Mouse (Mus musculus): Measurements from ENCODE around the gene Zfp326. TPM values are rescaled to one million over a fixed set of nuclear protein-coding genes. Genes with fewer than 3 reads are reported as not detected.

Zfp326 gene
- 55.9 and 61.1 TPM in 2 replicates for polyA plus RNA-seq (2016; fragmentation: Nextera tagmentation; extraction: Ambion mirVana)

GRCm38 (mm10) chr5:105876068-105876924 is at the start of gene Zfp326:
Gene Zfp326 (plus strand): TSS chr5:105876565.
- H3K9me3 ChIP-seq, result no peaks in the 10 kb centered on the region
- peaks cover 21% of the 10 kb centered on the region for H3K36me3 ChIP-seq (replicated peaks)
- peak within 1 kb of the TSS; percentile 100 for H3K27ac ChIP-seq
- peaks cover 36% of the 10 kb centered on the region for H3K4me1 ChIP-seq
- peak; percentile 94 for DNase-seq (ENCODE audit: extremely low spot score, low spot score)
- H3K4me3 ChIP-seq, result peak within 1 kb of the TSS; percentile 99
- under 1% methylated on average over 83 of the region's 83 CpGs for WGBS
- peaks cover 16% of the 10 kb centered on the region; the same call in 1 of the 2 replicates for H3K27me3 ChIP-seq (ENCODE audit: poor library complexity, severe bottlenecking)

DNA sequence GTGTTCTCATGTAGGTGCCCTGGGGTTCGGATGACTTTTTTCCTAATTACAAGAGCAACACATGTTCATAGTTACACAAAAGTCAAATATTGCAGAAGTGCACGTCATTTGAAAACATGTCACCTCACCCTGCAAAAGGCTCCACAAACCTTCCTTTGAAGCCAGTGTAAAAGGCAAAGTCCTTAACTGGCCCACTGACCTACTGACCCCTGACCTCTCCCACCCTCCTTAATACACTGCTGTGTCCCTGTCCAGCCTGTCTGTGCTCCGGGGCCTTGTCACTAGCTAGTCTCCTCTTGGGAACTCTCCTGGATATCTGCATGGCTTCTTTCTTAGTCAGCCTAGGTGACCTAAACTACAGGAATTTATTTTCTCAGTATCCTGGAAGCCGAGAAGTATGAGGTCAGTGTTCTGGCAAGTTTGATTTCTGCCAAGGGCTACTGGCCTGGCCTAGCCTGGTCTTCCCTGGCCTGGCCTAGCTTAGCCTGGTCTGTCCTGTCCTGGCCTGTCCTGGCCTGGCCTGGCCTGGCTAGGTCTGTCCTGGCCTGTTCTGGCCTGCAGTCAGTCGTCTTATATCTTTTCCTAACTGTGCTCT is 49.4 kb upstream of the Zfp326 start:
- DNase-seq (ENCODE audit: extremely low spot score, low spot score), result no peak
- no peak overlapping the region for H3K27ac ChIP-seq
- H3K4me3 ChIP-seq, result no peak overlapping the region
- no peaks in the 10 kb centered on the region for H3K9me3 ChIP-seq
- H3K36me3 ChIP-seq (replicated peaks), result no peaks in the 10 kb centered on the region
- no peaks in the 10 kb centered on the region for H3K27me3 ChIP-seq (ENCODE audit: poor library complexity, severe bottlenecking)
- WGBS, result 65% methylated on average over 5 of the region's 5 CpGs
- peaks cover 31% of the 10 kb centered on the region for H3K4me1 ChIP-seq

DNA sequence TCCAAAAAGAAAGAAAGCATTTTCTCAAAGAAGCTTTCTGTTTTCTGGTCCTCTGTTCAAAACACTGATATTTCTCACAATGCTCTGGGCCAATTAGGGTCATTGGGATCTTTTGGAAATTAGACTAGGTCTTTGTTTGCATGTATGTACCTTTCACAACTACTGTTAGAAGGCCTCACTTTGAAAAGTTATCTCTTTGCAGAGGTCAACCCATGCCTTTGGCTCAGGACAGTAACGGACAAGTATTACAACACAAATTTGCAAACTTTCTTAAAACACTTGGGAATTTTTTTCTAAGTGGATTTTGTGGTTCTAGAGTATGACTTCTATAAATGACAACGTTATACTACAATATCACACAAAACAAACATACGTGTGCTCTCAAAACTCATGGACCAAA is 48.3 kb upstream of the Zfp326 start:
- Histone ChIP-seq H3K36me3 (replicated peaks) (no peaks in the 10 kb centered on the region), H3K4me3 (no peak overlapping the region), H3K27ac (no peak overlapping the region), H3K4me1 (peaks cover 25% of the 10 kb centered on the region), H3K27me3 (ENCODE audit: poor library complexity, severe bottlenecking) (no peaks in the 10 kb centered on the region), H3K9me3 (no peaks in the 10 kb centered on the region)
- DNase-seq (ENCODE audit: extremely low spot score, low spot score), result no peak
- 94% methylated on average over 3 of the region's 3 CpGs for WGBS

DNA sequence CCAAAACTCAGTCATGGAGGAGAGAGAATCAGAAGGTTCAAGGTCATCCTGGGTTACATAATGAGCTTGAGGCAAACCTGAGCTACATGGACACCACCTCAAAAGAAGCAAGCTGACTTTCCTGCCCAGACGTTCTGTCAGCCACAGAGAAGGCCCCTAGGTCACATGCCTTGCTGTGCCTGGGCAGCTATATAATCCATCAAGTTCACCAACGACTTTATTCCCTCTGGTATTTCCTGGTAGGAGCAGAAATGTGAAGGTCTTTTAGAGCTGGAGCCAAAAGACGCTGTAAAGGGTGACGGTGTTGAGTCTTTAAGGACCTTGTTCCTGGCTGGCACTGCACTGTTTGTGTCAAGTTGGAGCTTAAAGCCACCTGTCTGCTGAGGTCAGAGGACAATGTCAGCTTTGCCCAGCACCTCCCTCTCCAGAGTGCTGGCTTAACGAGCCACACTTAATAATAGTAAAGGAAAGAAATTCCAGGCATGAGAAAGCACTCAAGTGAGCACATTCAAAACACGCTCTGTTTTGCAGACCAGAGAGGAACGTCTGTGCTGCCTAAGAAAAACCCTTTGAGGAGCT is 47.3 kb upstream of the Zfp326 start:
- no peak overlapping the region for H3K27ac ChIP-seq
- H3K9me3 ChIP-seq, result no peaks in the 10 kb centered on the region
- H3K36me3 ChIP-seq (replicated peaks), result no peaks in the 10 kb centered on the region
- peaks cover 18% of the 10 kb centered on the region for H3K4me1 ChIP-seq
- WGBS, result 52% methylated on average over 7 of the region's 7 CpGs
- no peak for DNase-seq (ENCODE audit: extremely low spot score, low spot score)
- no peaks in the 10 kb centered on the region for H3K27me3 ChIP-seq (ENCODE audit: poor library complexity, severe bottlenecking)
- no peak overlapping the region for H3K4me3 ChIP-seq

GRCm38 (mm10) chr5:105832140-105832539 is 44.2 kb upstream of the Zfp326 start:
- no peaks in the 10 kb centered on the region for H3K27me3 ChIP-seq (ENCODE audit: poor library complexity, severe bottlenecking)
- H3K4me3 ChIP-seq, result no peak overlapping the region
- H3K36me3 ChIP-seq (replicated peaks), result no peaks in the 10 kb centered on the region
- no peak overlapping the region for H3K27ac ChIP-seq
- H3K4me1 ChIP-seq, result peaks cover 10% of the 10 kb centered on the region
- WGBS, result 81% methylated on average over 7 of the region's 7 CpGs
- H3K9me3 ChIP-seq, result no peaks in the 10 kb centered on the region
- DNase-seq (ENCODE audit: extremely low spot score, low spot score), result no peak

DNA sequence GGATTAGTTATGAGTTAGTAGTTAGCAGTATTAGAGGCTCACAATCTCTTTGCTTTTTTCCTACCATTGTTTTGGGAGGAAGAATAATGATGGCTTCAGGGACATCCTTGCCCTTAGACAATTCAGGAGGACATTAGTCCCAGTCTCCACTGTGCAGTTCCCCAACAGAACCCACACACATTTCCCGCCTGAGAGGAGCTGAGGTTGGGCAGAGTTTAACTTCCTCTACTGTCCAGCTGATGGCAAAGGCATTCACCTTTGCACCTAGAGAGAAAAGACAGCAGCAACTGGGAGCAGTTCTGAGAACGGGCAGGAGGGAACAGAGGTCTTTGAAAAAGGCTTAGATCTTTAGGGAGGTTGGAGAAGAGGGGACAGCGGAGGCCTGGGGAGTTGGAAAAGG is 42.4 kb upstream of the Zfp326 start:
- peaks cover 9% of the 10 kb centered on the region for H3K4me1 ChIP-seq
- no peaks in the 10 kb centered on the region for H3K27me3 ChIP-seq (ENCODE audit: poor library complexity, severe bottlenecking)
- DNase-seq (ENCODE audit: extremely low spot score, low spot score), result no peak
- no peak overlapping the region for H3K4me3 ChIP-seq
- H3K9me3 ChIP-seq, result no peaks in the 10 kb centered on the region
- WGBS, result 71% methylated on average over 3 of the region's 3 CpGs
- H3K27ac ChIP-seq, result no peak overlapping the region
- no peaks in the 10 kb centered on the region for H3K36me3 ChIP-seq (replicated peaks)

DNA sequence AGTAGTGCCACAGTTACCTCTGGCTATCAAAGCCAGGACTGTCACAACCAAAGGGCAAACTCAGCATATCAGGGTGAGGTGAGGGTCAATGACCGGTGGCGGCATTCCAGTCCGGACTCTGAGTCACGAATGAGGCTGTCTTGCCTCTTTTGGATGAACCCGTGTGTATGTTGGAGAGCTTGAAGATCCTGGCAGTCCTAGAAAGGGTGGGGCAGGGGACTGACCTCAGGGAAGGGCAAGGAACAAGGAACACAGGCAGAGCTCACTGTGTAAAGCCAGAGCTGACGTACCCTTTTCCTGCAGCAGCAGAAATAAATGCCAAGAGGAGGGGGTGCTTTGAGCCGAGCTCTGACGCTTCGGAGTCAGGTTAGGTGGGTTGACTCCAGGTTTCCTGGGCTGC is 40.4 kb upstream of the Zfp326 start:
- Histone ChIP-seq H3K36me3 (replicated peaks) (no peaks in the 10 kb centered on the region), H3K27ac (no peak overlapping the region), H3K27me3 (ENCODE audit: poor library complexity, severe bottlenecking) (no peaks in the 10 kb centered on the region), H3K4me1 (0 out of 2 replicates have a peak, but pooled peaks cover 3% of the 10 kb centered on the region), H3K9me3 (no peaks in the 10 kb centered on the region), H3K4me3 (no peak overlapping the region)
- 86% methylated on average over 9 of the region's 9 CpGs for WGBS
- no peak for DNase-seq (ENCODE audit: extremely low spot score, low spot score)

DNA sequence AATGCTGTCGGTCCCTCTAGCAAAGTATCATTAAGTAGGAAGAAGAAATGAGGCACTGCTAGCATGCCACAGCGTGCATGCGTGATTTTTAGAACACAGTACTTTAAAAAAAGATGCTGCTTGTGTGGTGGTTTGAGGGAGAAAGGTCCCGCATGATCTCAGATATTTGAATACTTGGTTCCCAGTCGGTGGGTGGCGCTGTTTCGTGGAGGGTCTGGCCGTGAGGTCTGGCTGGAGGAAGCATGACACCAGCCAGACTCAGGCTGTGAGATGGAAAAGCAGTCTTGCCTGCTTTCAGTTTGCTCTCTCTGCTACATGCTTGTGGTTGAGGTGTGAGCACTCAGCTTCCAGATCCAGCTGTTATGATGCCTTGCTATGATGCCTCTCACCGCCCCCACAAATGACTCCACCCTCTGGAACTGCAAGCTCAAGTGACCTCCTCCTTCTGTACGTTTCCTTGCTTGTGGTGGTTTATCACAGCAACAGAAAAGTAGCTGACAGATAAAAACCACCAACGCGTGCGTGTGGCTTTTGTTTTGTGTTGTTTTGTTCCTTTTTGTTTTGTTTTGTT is 36.5 kb upstream of the Zfp326 start:
- Histone ChIP-seq H3K27ac (no peak overlapping the region), H3K4me1 (0 out of 2 replicates have a peak, but pooled peaks cover 3% of the 10 kb centered on the region), H3K36me3 (replicated peaks) (no peaks in the 10 kb centered on the region), H3K27me3 (ENCODE audit: poor library complexity, severe bottlenecking) (no peaks in the 10 kb centered on the region), H3K4me3 (no peak overlapping the region), H3K9me3 (no peaks in the 10 kb centered on the region)
- 74% methylated on average over 13 of the region's 13 CpGs for WGBS
- no peak for DNase-seq (ENCODE audit: extremely low spot score, low spot score)

DNA sequence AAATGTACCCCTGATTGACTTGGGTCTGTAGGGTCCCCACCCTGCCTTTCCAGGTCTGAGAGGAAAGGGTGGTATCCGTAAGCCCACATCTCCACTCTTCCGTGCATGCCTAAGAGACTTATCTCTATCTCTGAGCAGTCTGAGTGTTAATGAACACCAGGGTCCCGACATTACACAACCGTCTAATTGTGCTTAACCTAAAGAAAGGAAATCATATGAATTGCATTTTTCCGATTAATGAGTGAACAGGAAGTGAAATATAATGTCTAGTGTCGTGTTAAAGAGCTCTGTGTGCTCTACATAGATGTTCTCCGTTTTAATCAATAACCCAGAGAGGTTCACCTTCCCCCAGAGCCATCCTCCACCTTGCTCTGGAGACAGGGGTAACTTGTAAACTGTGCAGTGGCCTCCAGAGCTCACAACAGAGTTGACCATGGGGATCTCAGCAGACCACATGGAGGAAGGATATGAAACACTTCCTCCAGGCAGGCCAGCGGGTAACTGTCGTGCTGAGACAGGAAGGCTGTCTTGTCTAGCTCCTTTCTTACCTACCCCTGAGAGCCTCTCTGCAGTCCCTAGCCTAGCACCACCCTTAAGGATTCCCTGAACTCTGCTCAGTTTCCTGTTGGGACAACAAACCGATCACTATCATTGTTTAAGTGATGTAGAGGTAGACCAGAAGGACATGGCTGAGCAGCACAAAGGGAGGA is 32.2 kb upstream of the Zfp326 start:
- Histone ChIP-seq H3K9me3 (no peaks in the 10 kb centered on the region), H3K36me3 (replicated peaks) (no peaks in the 10 kb centered on the region), H3K4me3 (no peak overlapping the region), H3K27ac (no peak overlapping the region), H3K4me1 (no peaks in the 10 kb centered on the region), H3K27me3 (ENCODE audit: poor library complexity, severe bottlenecking) (no peaks in the 10 kb centered on the region)
- no peak for DNase-seq (ENCODE audit: extremely low spot score, low spot score)
- WGBS, result 90% methylated on average over 10 of the region's 10 CpGs

DNA sequence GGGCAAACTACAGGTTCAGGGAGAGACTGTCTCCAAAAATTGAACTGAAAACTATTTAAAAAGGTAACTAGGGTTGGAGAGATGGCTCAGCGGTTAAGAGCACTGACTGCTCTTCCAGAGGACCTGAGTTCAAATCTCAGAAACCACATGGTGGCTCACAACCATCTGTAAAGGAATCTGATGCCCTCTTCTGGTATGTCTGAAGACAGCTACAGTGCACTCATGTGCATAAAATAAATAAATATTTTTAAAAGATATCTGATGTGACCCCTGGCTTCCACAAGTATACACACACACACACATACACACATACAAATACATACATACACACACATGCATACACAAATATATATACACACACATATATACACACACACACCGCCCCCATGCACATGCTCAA is 31.3 kb upstream of the Zfp326 start:
- Histone ChIP-seq H3K4me3 (no peak overlapping the region), H3K9me3 (no peaks in the 10 kb centered on the region), H3K27me3 (ENCODE audit: poor library complexity, severe bottlenecking) (no peaks in the 10 kb centered on the region), H3K36me3 (replicated peaks) (no peaks in the 10 kb centered on the region), H3K27ac (no peak overlapping the region), H3K4me1 (no peaks in the 10 kb centered on the region)
- 87% methylated on average over 2 of the region's 2 CpGs for WGBS
- no peak for DNase-seq (ENCODE audit: extremely low spot score, low spot score)

DNA sequence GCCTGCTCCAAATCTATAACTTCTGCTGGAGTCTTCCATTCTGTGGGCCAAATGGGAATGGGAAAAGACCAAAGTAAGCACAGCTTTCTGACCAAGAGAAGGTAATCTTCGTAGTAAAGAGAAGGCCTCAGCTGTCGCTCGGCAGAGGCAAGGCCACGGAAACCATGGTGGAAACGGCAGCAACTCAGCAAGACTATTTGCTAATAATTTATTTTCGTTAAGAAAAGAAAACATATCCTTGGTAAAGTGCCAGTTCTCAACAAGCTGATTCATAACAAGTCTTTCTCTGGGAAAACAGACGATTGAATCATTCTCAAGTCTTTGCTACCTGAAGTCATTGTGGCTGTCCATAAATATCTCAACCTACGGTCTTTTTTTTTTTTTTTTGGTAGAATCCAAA is 28.6 kb upstream of the Zfp326 start:
- no peaks in the 10 kb centered on the region for H3K36me3 ChIP-seq (replicated peaks)
- no peak overlapping the region for H3K27ac ChIP-seq
- WGBS, result 93% methylated on average over 8 of the region's 8 CpGs
- H3K4me1 ChIP-seq, result no peaks in the 10 kb centered on the region
- H3K4me3 ChIP-seq, result no peak overlapping the region
- H3K9me3 ChIP-seq, result no peaks in the 10 kb centered on the region
- no peaks in the 10 kb centered on the region for H3K27me3 ChIP-seq (ENCODE audit: poor library complexity, severe bottlenecking)
- DNase-seq (ENCODE audit: extremely low spot score, low spot score), result no peak

GRCm38 (mm10) chr5:105849222-105849621 is 27.1 kb upstream of the Zfp326 start:
- H3K36me3 ChIP-seq (replicated peaks), result no peaks in the 10 kb centered on the region
- no peaks in the 10 kb centered on the region for H3K27me3 ChIP-seq (ENCODE audit: poor library complexity, severe bottlenecking)
- H3K9me3 ChIP-seq, result no peaks in the 10 kb centered on the region
- no peak overlapping the region for H3K4me3 ChIP-seq
- H3K27ac ChIP-seq, result no peak overlapping the region
- DNase-seq (ENCODE audit: extremely low spot score, low spot score), result no peak
- 86% methylated on average over 4 of the region's 4 CpGs for WGBS
- no peaks in the 10 kb centered on the region for H3K4me1 ChIP-seq
